Mouse (Mus musculus): ENCODE measurements around the gene Erc2. TPM values are rescaled to one million over a fixed set of nuclear protein-coding genes. Genes with fewer than 3 reads are reported as not detected.

Gene Erc2
- polyA plus RNA-seq, 1 experiment from 2014 or later = 4.3 TPM

DNA sequence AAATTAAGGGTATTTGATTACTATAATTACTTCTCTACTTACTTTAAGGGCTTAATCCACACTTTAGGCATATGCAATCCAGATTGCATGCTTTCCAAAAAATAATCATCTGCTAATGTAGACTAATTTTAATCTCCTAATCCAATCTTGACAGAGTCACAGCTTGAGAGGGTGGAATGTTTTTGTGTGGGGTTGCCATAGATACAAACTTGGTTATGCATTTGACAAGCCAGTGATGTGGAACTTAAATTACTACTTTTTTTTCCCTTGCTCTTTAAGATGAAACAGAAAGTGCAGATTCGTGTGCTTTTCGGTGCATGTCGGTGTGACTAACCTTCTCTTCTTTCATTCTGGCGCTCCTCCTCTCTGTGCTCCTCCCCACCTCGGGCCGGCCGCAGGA lies 694.6 kb downstream of the Erc2 start:
- Histone ChIP-seq H3K36me3 (ENCODE audit: control insufficient read depth, insufficient read depth, low read length) (no peaks in the 10 kb centered on the region), H3K9me3 (ENCODE audit: control insufficient read depth, low read length) (no peaks in the 10 kb centered on the region), H3K4me2 (ENCODE audit: low read depth, low read length) (no peak overlapping the region), H3K4me1 (ENCODE audit: control insufficient read depth, insufficient read depth, low read length) (peaks cover 2% of the 10 kb centered on the region; the same call in 1 of the 2 replicates), H3K27ac (ENCODE audit: low read length) (no peak overlapping the region), H3K4me3 (ENCODE audit: low read length) (no peak overlapping the region), H3K27me3 (replicated peaks; ENCODE audit: control insufficient read depth, insufficient read depth, low read length) (no peaks in the 10 kb centered on the region), H3K9ac (ENCODE audit: low read depth, low read length) (no peak overlapping the region)
- ATAC-seq = no peak
- 89% methylated on average over 7 of the region's 7 CpGs for WGBS

GRCm38 (mm10) chr14:28321916-28322534 lies 699.8 kb downstream of the Erc2 start:
- ATAC-seq = 0 out of 2 replicates have a peak, but pooled peaks have one; percentile 26

DNA sequence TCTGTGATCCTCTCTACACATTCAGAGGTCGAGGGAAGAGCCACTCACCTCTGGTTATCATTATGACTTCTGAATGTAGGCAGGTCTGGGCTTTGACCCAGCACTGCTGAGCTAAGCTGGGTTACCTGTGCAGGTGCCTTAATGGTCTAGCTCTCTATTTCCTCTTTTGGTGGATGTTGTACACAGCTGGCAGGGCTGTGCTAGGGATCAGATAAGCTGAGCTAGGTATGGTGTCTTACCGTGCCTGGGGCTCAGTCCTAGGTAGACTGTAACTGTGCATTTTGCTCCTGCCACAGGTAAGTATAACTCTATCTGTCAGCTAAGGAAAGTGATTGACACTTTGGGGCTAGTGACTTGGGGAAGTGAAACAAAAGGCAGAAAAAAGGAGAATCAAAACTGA lies 701.0 kb downstream of the Erc2 start:
- WGBS = 72% methylated on average over 2 of the region's 2 CpGs
- no peak overlapping the region for H3K4me3 ChIP-seq (ENCODE audit: low read length)
- ATAC-seq = no peak
- H3K36me3 ChIP-seq (ENCODE audit: control insufficient read depth, insufficient read depth, low read length) = no peaks in the 10 kb centered on the region
- H3K4me1 ChIP-seq (ENCODE audit: control insufficient read depth, insufficient read depth, low read length) = peaks cover 4% of the 10 kb centered on the region; the same call in 1 of the 2 replicates
- H3K4me2 ChIP-seq (ENCODE audit: low read depth, low read length) = no peak overlapping the region
- H3K9me3 ChIP-seq (ENCODE audit: control insufficient read depth, low read length) = no peaks in the 10 kb centered on the region
- no peak overlapping the region for H3K27ac ChIP-seq (ENCODE audit: low read length)
- no peak overlapping the region for H3K9ac ChIP-seq (ENCODE audit: low read depth, low read length)
- H3K27me3 ChIP-seq (replicated peaks; ENCODE audit: control insufficient read depth, insufficient read depth, low read length) = no peaks in the 10 kb centered on the region

More at GRCm38 (mm10) chr14:28321916-28322534, 699.8 kb downstream of the Erc2 start:
- Histone ChIP-seq H3K9me3 (ENCODE audit: control insufficient read depth, low read length) (no peaks in the 10 kb centered on the region), H3K27ac (ENCODE audit: low read length) (no peak overlapping the region), H3K9ac (ENCODE audit: low read depth, low read length) (no peak overlapping the region), H3K36me3 (ENCODE audit: control insufficient read depth, insufficient read depth, low read length) (no peaks in the 10 kb centered on the region), H3K4me2 (ENCODE audit: low read depth, low read length) (no peak overlapping the region), H3K4me3 (ENCODE audit: low read length) (no peak overlapping the region), H3K4me1 (ENCODE audit: control insufficient read depth, insufficient read depth, low read length) (peaks cover 4% of the 10 kb centered on the region; the same call in 1 of the 2 replicates), H3K27me3 (replicated peaks; ENCODE audit: control insufficient read depth, insufficient read depth, low read length) (no peaks in the 10 kb centered on the region)
- 70% methylated on average over 5 of the region's 5 CpGs for WGBS

DNA sequence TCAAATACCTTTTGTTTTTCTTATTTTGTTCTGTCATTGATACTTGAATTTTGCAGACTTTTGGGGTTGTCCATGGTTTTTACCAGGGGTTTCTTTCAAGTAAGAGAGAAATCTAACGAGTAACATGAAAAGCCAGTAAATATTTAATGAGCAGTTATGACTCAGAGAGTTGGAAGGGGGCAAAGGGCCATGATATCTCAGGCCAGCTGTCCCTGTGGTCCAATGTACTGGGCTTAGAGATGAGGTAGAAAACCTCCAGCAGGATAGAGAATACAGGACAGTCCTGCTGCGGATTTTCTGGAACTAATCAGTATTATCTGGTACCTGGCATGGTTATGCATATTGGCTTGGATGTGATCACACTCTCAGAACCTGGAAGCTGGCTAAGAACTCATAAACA lies 701.5 kb downstream of the Erc2 start:
- no peak overlapping the region for H3K4me3 ChIP-seq (ENCODE audit: low read length)
- ATAC-seq = no peak
- H3K27ac ChIP-seq (ENCODE audit: low read length) = no peak overlapping the region
- no peak overlapping the region for H3K9ac ChIP-seq (ENCODE audit: low read depth, low read length)
- H3K9me3 ChIP-seq (ENCODE audit: control insufficient read depth, low read length) = no peaks in the 10 kb centered on the region
- no peaks in the 10 kb centered on the region for H3K36me3 ChIP-seq (ENCODE audit: control insufficient read depth, insufficient read depth, low read length)
- no peak overlapping the region for H3K4me2 ChIP-seq (ENCODE audit: low read depth, low read length)
- peaks cover 4% of the 10 kb centered on the region; the same call in 1 of the 2 replicates for H3K4me1 ChIP-seq (ENCODE audit: control insufficient read depth, insufficient read depth, low read length)
- 53% methylated on average over 2 of the region's 2 CpGs for WGBS
- H3K27me3 ChIP-seq (replicated peaks; ENCODE audit: control insufficient read depth, insufficient read depth, low read length) = no peaks in the 10 kb centered on the region

DNA sequence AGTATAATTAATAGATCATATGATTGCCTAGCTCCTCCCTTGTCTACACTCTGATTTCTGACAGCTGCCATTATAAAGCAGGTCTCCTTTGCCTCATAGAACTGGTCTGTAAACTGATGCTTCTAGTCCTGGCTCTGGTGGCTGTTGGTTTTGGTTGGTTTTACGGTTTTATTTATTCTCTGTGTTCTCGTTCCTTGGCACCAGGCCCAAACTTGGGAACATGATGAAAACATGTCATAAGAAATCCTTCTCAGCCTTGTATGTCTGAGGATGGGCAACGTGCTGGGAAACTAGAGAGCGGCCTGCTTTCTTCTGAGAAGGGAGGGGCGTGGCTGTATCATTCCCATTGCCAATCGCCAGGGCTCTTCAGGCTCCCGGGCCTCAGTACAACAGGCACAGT lies 704.2 kb downstream of the Erc2 start:
- WGBS = 69% methylated on average over 7 of the region's 7 CpGs
- no peaks in the 10 kb centered on the region for H3K36me3 ChIP-seq (ENCODE audit: control insufficient read depth, insufficient read depth, low read length)
- no peak overlapping the region for H3K4me3 ChIP-seq (ENCODE audit: low read length)
- no peak overlapping the region for H3K27ac ChIP-seq (ENCODE audit: low read length)
- H3K9me3 ChIP-seq (ENCODE audit: control insufficient read depth, low read length) = no peaks in the 10 kb centered on the region
- H3K9ac ChIP-seq (ENCODE audit: low read depth, low read length) = no peak overlapping the region
- H3K4me2 ChIP-seq (ENCODE audit: low read depth, low read length) = no peak overlapping the region
- H3K4me1 ChIP-seq (ENCODE audit: control insufficient read depth, insufficient read depth, low read length) = peaks cover 4% of the 10 kb centered on the region; the same call in 1 of the 2 replicates
- no peaks in the 10 kb centered on the region for H3K27me3 ChIP-seq (replicated peaks; ENCODE audit: control insufficient read depth, insufficient read depth, low read length)
- ATAC-seq = no peak

GRCm38 (mm10) chr14:28328512-28328911 lies 706.3 kb downstream of the Erc2 start:
- no peak overlapping the region for H3K9ac ChIP-seq (ENCODE audit: low read depth, low read length)
- H3K4me3 ChIP-seq (ENCODE audit: low read length) = no peak overlapping the region
- no peaks in the 10 kb centered on the region for H3K9me3 ChIP-seq (ENCODE audit: control insufficient read depth, low read length)
- no peaks in the 10 kb centered on the region for H3K27me3 ChIP-seq (replicated peaks; ENCODE audit: control insufficient read depth, insufficient read depth, low read length)
- ATAC-seq = no peak
- H3K4me1 ChIP-seq (ENCODE audit: control insufficient read depth, insufficient read depth, low read length) = no peaks in the 10 kb centered on the region
- no peaks in the 10 kb centered on the region for H3K36me3 ChIP-seq (ENCODE audit: control insufficient read depth, insufficient read depth, low read length)
- no peak overlapping the region for H3K27ac ChIP-seq (ENCODE audit: low read length)
- H3K4me2 ChIP-seq (ENCODE audit: low read depth, low read length) = no peak overlapping the region
- 79% methylated on average over 8 of the region's 8 CpGs for WGBS

GRCm38 (mm10) chr14:28331108-28331507 lies 708.9 kb downstream of the Erc2 start:
- H3K9me3 ChIP-seq (ENCODE audit: control insufficient read depth, low read length) = no peaks in the 10 kb centered on the region

GRCm38 (mm10) chr14:28332351-28332953 lies 710.2 kb downstream of the Erc2 start:
- Histone ChIP-seq H3K36me3 (ENCODE audit: control insufficient read depth, insufficient read depth, low read length) (no peaks in the 10 kb centered on the region), H3K4me1 (ENCODE audit: control insufficient read depth, insufficient read depth, low read length) (no peaks in the 10 kb centered on the region), H3K4me3 (ENCODE audit: low read length) (no peak overlapping the region), H3K27ac (ENCODE audit: low read length) (no peak overlapping the region), H3K27me3 (replicated peaks; ENCODE audit: control insufficient read depth, insufficient read depth, low read length) (no peaks in the 10 kb centered on the region), H3K9me3 (ENCODE audit: control insufficient read depth, low read length) (no peaks in the 10 kb centered on the region), H3K4me2 (ENCODE audit: low read depth, low read length) (no peak overlapping the region), H3K9ac (ENCODE audit: low read depth, low read length) (no peak overlapping the region)
- 48% methylated on average over 3 of the region's 3 CpGs for WGBS
- no peak for ATAC-seq

More at GRCm38 (mm10) chr14:28331108-28331507, 708.9 kb downstream of the Erc2 start:
- no peak for ATAC-seq
- no peak overlapping the region for H3K4me2 ChIP-seq (ENCODE audit: low read depth, low read length)
- WGBS = 66% methylated on average over 5 of the region's 5 CpGs
- H3K9ac ChIP-seq (ENCODE audit: low read depth, low read length) = no peak overlapping the region
- no peak overlapping the region for H3K27ac ChIP-seq (ENCODE audit: low read length)
- H3K4me3 ChIP-seq (ENCODE audit: low read length) = no peak overlapping the region
- no peaks in the 10 kb centered on the region for H3K36me3 ChIP-seq (ENCODE audit: control insufficient read depth, insufficient read depth, low read length)
- H3K4me1 ChIP-seq (ENCODE audit: control insufficient read depth, insufficient read depth, low read length) = no peaks in the 10 kb centered on the region
- H3K27me3 ChIP-seq (replicated peaks; ENCODE audit: control insufficient read depth, insufficient read depth, low read length) = no peaks in the 10 kb centered on the region

DNA sequence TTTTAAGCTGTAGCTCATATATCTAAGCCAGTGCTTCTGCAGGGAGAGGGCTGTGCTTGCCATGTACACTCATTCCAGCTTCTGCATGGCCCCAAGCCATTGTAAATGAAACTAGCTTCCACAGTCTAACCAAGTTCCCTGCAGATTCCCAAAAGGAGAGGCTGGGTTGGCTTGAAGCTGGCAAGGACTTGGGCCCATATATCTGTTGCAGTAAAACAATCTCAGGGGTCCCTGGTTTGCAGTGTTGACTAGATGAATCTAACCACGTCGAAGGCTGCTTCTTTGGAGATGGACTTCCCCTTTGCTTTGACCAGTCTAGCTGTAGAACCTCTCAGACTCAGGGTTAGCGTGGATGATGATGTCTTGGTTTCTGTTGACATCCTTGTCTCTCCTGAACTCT lies 716.9 kb downstream of the Erc2 start:
- Histone ChIP-seq H3K9ac (ENCODE audit: low read depth, low read length) (no peak overlapping the region), H3K9me3 (ENCODE audit: control insufficient read depth, low read length) (no peaks in the 10 kb centered on the region)
- WGBS = 91% methylated on average over 3 of the region's 3 CpGs

More for the DNA sequence above, 716.9 kb downstream of the Erc2 start:
- ATAC-seq = no peak
- Histone ChIP-seq H3K36me3 (ENCODE audit: control insufficient read depth, insufficient read depth, low read length) (no peaks in the 10 kb centered on the region), H3K4me3 (ENCODE audit: low read length) (no peak overlapping the region), H3K27me3 (replicated peaks; ENCODE audit: control insufficient read depth, insufficient read depth, low read length) (no peaks in the 10 kb centered on the region), H3K4me1 (ENCODE audit: control insufficient read depth, insufficient read depth, low read length) (no peaks in the 10 kb centered on the region), H3K27ac (ENCODE audit: low read length) (no peak overlapping the region), H3K4me2 (ENCODE audit: low read depth, low read length) (no peak overlapping the region)

Data from intestine, embryonic 16.5 days (tissue).